Mouse (Mus musculus) embryonic fibroblast, embryonic 13.5 days (primary cell): ENCODE data around the gene Rnf41. TPM values are rescaled to one million over a fixed set of nuclear protein-coding genes. Genes with fewer than 3 reads are reported as not detected.

Experiments used
- H3K27ac ChIP-seq: 2 replicates; pipeline ENCODE4 v1.5.1; 2012; ENCODE audit warnings: low read length, control low read depth, inconsistent platforms; ENCODE audit not compliant: insufficient read depth
- H3K4me1 ChIP-seq: 2 replicates; pipeline ENCODE4 v1.6.1; 2011; ENCODE audit warnings: low read length; ENCODE audit not compliant: control insufficient read depth, insufficient read depth
- H3K4me3 ChIP-seq: 2 replicates; pipeline ENCODE4 v1.5.1; 2011; ENCODE audit warnings: mild to moderate bottlenecking, control low read depth, low read length; ENCODE audit not compliant: insufficient read depth
- CTCF ChIP-seq: IDR thresholded peaks from 2 replicates; pipeline ENCODE4 v1.5.1; 2011; ENCODE audit warnings: mild to moderate bottlenecking, control low read depth, low read length, moderate library complexity, borderline replicate concordance; ENCODE audit not compliant: insufficient read depth
- POLR2A ChIP-seq: IDR thresholded peaks from 2 replicates; pipeline ENCODE4 v1.6.1; 2011; ENCODE audit warnings: low read depth, mild to moderate bottlenecking, control low read depth, low read length, moderate library complexity
- polyA plus RNA-seq: library from polyadenylated mRNA; stranded (reverse); fragments of >200 nt; gene quantifications from 2 replicates; pipeline ENCODE4 v1.2.4, GENCODE M21; 2011; ENCODE audit warnings: low read depth; ENCODE audit not compliant: missing spikeins, insufficient read length

The Rnf41 gene
- polyA plus RNA-seq, 1 experiment, result 42.1 TPM

- Histone ChIP-seq H3K4me3 (no peak overlapping the region), H3K27ac (no peak overlapping the region), H3K4me1 (no peaks in the 10 kb centered on the region)
- TF ChIP-seq CTCF (no peak), POLR2A (no peak)
These were observed 9.8 kb upstream of the Rnf41 start for GRCm38 (mm10) chr10:128401638-128402037.

- 0 out of 2 replicates have a peak, but pooled peaks cover 3% of the 10 kb centered on the region for H3K4me1 ChIP-seq
- no peak overlapping the region for H3K27ac ChIP-seq
- TF ChIP-seq CTCF (no peak), POLR2A (no peak)
- H3K4me3 ChIP-seq, result no peak overlapping the region
These were observed 7.5 kb upstream of the Rnf41 start for GRCm38 (mm10) chr10:128403931-128404330.

GRCm38 (mm10) chr10:128408591-128409535 is 2.6 kb upstream of the Rnf41 start:
- Histone ChIP-seq H3K27ac (no peak overlapping the region), H3K4me1 (peaks cover 9% of the 10 kb centered on the region; the same call in 1 of the 2 replicates), H3K4me3 (peak overlapping the region; percentile 82)
- TF ChIP-seq CTCF, result no peak
- 0 out of 2 replicates have a peak, but pooled peaks have one; percentile 24 for TF ChIP-seq POLR2A

GRCm38 (mm10) chr10:128409692-128410559 is 1.5 kb upstream of the Rnf41 start:
- peak; percentile 51 for TF ChIP-seq CTCF
- peak; percentile 44; the same call in 1 of the 2 replicates for TF ChIP-seq POLR2A
- H3K27ac ChIP-seq, result peak overlapping the region; percentile 91
- H3K4me3 ChIP-seq, result peak overlapping the region; percentile 82
- H3K4me1 ChIP-seq, result peaks cover 13% of the 10 kb centered on the region

- TF ChIP-seq CTCF (no peak), POLR2A (peak; percentile 22)
- peak overlapping the region; percentile 91 for H3K27ac ChIP-seq
- H3K4me1 ChIP-seq, result peaks cover 13% of the 10 kb centered on the region
- peak overlapping the region; percentile 58 for H3K4me3 ChIP-seq
These were observed 954 bp upstream of the Rnf41 start for GRCm38 (mm10) chr10:128410560-128410845.

GRCm38 (mm10) chr10:128412055-128412381 is 561 bp downstream of the Rnf41 start:
- TF ChIP-seq POLR2A, result no peak
- no peak for TF ChIP-seq CTCF
- peaks cover 13% of the 10 kb centered on the region for H3K4me1 ChIP-seq
- peak overlapping the region; percentile 86 for H3K4me3 ChIP-seq
- peak overlapping the region; percentile 41 for H3K27ac ChIP-seq

GRCm38 (mm10) chr10:128412558-128412957 is 1.1 kb downstream of the Rnf41 start:
- H3K4me3 ChIP-seq, result peak overlapping the region; percentile 86
- peaks cover 13% of the 10 kb centered on the region for H3K4me1 ChIP-seq
- H3K27ac ChIP-seq, result no peak overlapping the region
- TF ChIP-seq CTCF, result no peak
- no peak for TF ChIP-seq POLR2A

- no peak for TF ChIP-seq CTCF
- TF ChIP-seq POLR2A, result no peak
- H3K4me3 ChIP-seq, result peak overlapping the region; percentile 86
- H3K27ac ChIP-seq, result no peak overlapping the region
- H3K4me1 ChIP-seq, result peaks cover 13% of the 10 kb centered on the region
These were observed 1.6 kb downstream of the Rnf41 start for GRCm38 (mm10) chr10:128413076-128413475.

GRCm38 (mm10) chr10:128414848-128415247 is 3.4 kb downstream of the Rnf41 start:
- H3K4me3 ChIP-seq, result no peak overlapping the region
- H3K27ac ChIP-seq, result no peak overlapping the region
- no peak for TF ChIP-seq POLR2A
- TF ChIP-seq CTCF, result no peak
- peaks cover 10% of the 10 kb centered on the region for H3K4me1 ChIP-seq

- no peak overlapping the region for H3K4me3 ChIP-seq
- H3K27ac ChIP-seq, result no peak overlapping the region
- H3K4me1 ChIP-seq, result no peaks in the 10 kb centered on the region
- TF ChIP-seq CTCF, result no peak
- TF ChIP-seq POLR2A, result no peak
These were observed 11.0 kb downstream of the Rnf41 start for GRCm38 (mm10) chr10:128422426-128422825.
